Mouse (Mus musculus): ENCODE results near the gene Ezh1.

DNA sequence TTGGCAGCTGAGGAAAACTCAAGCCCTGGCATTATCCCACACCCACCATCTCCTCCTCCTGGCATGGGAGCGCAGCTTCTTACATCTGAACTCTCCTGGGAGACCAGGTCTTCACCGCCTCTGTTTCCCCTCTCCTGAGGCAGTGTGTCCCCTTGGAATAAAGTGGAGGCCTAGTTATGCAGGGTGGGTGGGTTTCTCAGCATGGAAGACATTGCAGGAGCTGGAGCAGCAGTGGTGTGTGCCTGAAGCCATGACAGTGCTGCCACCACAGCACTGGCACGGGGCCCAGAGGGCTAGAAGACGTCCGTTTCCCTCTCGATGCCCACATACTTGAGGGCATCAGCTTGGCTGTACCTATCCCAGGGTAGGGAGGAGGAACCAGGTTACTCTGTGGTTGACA lies 33.6 kb downstream of the Ezh1 start:
- no peak for TF ChIP-seq GATA1 (IDR thresholded peaks at IDR 0.05; ENCODE audit: low read length)
- TF ChIP-seq TAL1 (IDR thresholded peaks at IDR 0.05; ENCODE audit: low read length) = no peak

All from erythroblast, embryonic 14.5 days (primary cell).